Mouse (Mus musculus): Measurements from ENCODE around the gene Tex21. TPM values are rescaled to one million over a fixed set of nuclear protein-coding genes. Genes with fewer than 3 reads are reported as not detected.
"Not testable (repeated sequence)": the region's sequence is repeated elsewhere in the genome, so short reads cannot be mapped to it uniquely, and the experiment has no call there.

Gene Tex21
- polyA plus RNA-seq, 1 experiment from 2014 or later, result not detected

- no peaks in the 10 kb centered on the region for H3K9me3 ChIP-seq (replicated peaks; ENCODE audit: control insufficient read depth, low read length)
- ATAC-seq (ENCODE audit: low read depth), result no peak
- H3K4me2 ChIP-seq (ENCODE audit: low read depth, low read length), result no peak overlapping the region
- no peak overlapping the region for H3K27ac ChIP-seq (ENCODE audit: low read length)
- H3K9ac ChIP-seq (ENCODE audit: low read depth, low read length), result no peak overlapping the region
- H3K36me3 ChIP-seq (ENCODE audit: control insufficient read depth, insufficient read depth), result no peaks in the 10 kb centered on the region
- H3K4me1 ChIP-seq (ENCODE audit: control insufficient read depth, low read depth, low read length), result peaks cover 9% of the 10 kb centered on the region
- 75% methylated on average over 6 of the region's 6 CpGs for WGBS (ENCODE audit: insufficient replicate concordance)
- no peaks in the 10 kb centered on the region for H3K27me3 ChIP-seq (ENCODE audit: control insufficient read depth, insufficient read depth, low read depth, low read length)
- H3K4me3 ChIP-seq (ENCODE audit: low read depth, low read length), result no peak overlapping the region
These were observed 11.3 kb downstream of the Tex21 start for GRCm38 (mm10) chr12:76235253-76235652.

DNA sequence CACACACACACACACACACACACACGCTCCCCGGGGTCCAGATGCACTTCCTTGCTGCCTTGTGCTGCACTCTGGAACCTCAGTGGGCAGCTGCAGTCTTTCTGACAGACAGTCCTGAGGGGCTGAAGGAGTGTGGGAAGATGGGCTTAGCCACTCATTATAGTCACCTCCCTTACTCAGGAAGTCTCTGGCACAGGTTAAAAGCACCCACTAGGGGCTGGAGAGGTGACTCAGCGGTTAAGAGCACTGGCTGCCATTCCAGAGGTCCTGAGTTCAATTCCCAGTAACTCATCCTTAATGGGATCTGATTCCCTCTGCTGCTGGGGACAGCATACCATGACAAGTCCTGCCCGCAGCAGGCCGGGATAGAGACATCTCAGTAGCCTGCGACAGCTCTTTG lies 15.9 kb downstream of the Tex21 start:
- H3K27ac ChIP-seq (ENCODE audit: low read length), result no peak overlapping the region
- 72% methylated on average over 6 of the region's 6 CpGs for WGBS (ENCODE audit: insufficient replicate concordance)
- no peak overlapping the region for H3K4me2 ChIP-seq (ENCODE audit: low read depth, low read length)
- no peaks in the 10 kb centered on the region; the same call in 1 of the 2 replicates for H3K4me1 ChIP-seq (ENCODE audit: control insufficient read depth, low read depth, low read length)
- H3K27me3 ChIP-seq (ENCODE audit: control insufficient read depth, insufficient read depth, low read depth, low read length), result no peaks in the 10 kb centered on the region
- H3K9me3 ChIP-seq (replicated peaks; ENCODE audit: control insufficient read depth, low read length), result no peaks in the 10 kb centered on the region
- ATAC-seq (ENCODE audit: low read depth), result no peak
- no peak overlapping the region for H3K9ac ChIP-seq (ENCODE audit: low read depth, low read length)
- H3K4me3 ChIP-seq (ENCODE audit: low read depth, low read length), result no peak overlapping the region
- H3K36me3 ChIP-seq (ENCODE audit: control insufficient read depth, insufficient read depth), result no peaks in the 10 kb centered on the region

- WGBS (ENCODE audit: insufficient replicate concordance), result 39% methylated on average over 2 of the region's 8 CpGs
- ATAC-seq (ENCODE audit: low read depth); H3K4me2 ChIP-seq (ENCODE audit: low read depth, low read length); H3K27ac ChIP-seq (ENCODE audit: low read length); H3K27me3 ChIP-seq (ENCODE audit: control insufficient read depth, insufficient read depth, low read depth, low read length); H3K36me3 ChIP-seq (ENCODE audit: control insufficient read depth, insufficient read depth); H3K9ac ChIP-seq (ENCODE audit: low read depth, low read length); H3K4me3 ChIP-seq (ENCODE audit: low read depth, low read length); H3K4me1 ChIP-seq (ENCODE audit: control insufficient read depth, low read depth, low read length); H3K9me3 ChIP-seq (replicated peaks; ENCODE audit: control insufficient read depth, low read length): not testable (repeated sequence)
These were observed 24.4 kb downstream of the Tex21 start for GRCm38 (mm10) chr12:76222104-76222503.

GRCm38 (mm10) chr12:76216716-76217115 lies 29.8 kb downstream of the Tex21 start:
- Histone ChIP-seq H3K4me1 (ENCODE audit: control insufficient read depth, low read depth, low read length) (no peaks in the 10 kb centered on the region), H3K27me3 (ENCODE audit: control insufficient read depth, insufficient read depth, low read depth, low read length) (no peaks in the 10 kb centered on the region), H3K4me2 (ENCODE audit: low read depth, low read length) (no peak overlapping the region), H3K4me3 (ENCODE audit: low read depth, low read length) (no peak overlapping the region), H3K9me3 (replicated peaks; ENCODE audit: control insufficient read depth, low read length) (no peaks in the 10 kb centered on the region), H3K36me3 (ENCODE audit: control insufficient read depth, insufficient read depth) (no peaks in the 10 kb centered on the region), H3K9ac (ENCODE audit: low read depth, low read length) (no peak overlapping the region), H3K27ac (ENCODE audit: low read length) (no peak overlapping the region)
- no peak for ATAC-seq (ENCODE audit: low read depth)
- WGBS (ENCODE audit: insufficient replicate concordance), result 57% methylated on average over 11 of the region's 11 CpGs

DNA sequence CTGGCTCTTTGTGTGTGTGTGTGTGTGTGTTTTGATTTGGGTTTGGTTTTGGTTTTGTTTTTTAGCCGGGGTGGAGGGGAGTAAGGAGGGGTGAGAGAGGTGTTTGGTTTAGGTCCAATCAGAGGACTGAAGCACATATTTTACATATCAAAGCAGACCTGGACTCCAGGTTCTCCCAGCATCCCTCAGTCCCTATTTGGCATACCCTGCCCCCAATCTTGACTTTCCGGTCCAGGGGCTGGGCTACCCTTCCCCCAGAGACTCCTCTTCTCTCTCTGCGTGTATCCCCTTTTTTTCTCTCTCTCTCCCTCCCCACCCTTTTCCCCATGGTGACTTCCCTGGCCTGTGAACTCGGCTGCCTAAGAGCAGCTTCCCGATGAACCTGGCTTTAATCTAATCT lies 31.4 kb downstream of the Tex21 start:
- no peaks in the 10 kb centered on the region for H3K9me3 ChIP-seq (replicated peaks; ENCODE audit: control insufficient read depth, low read length)
- no peak overlapping the region for H3K4me2 ChIP-seq (ENCODE audit: low read depth, low read length)

DNA sequence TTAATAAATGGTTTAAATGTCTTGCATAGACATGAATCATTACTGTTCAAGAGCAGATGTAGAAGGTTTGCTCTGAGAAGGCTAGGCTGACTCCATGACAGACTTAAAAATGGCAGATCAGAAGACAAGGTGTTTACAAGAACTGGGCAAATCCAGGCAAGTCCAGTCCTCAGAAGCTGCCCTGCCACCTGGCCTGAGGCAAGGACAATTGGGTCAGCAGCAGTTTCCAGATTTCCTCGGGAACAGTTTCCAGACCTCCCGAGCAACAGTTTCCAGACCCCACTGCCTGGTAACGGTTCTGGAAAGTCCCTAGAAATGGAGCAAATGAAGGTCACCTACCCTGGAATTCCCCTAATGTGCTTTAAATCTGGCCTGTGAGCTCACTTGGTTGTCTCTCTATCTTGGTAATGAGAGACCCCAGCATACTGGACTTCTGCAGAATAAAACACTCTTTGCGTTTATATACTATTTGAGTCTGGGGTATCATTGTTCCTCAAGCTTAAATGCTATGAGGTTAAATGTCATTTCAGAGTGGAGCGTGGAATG lies 37.0 kb downstream of the Tex21 start:
- Histone ChIP-seq H3K9me3 (replicated peaks; ENCODE audit: control insufficient read depth, low read length) (no peaks in the 10 kb centered on the region), H3K4me2 (ENCODE audit: low read depth, low read length) (no peak overlapping the region), H3K27ac (ENCODE audit: low read length) (no peak overlapping the region), H3K4me3 (ENCODE audit: low read depth, low read length) (no peak overlapping the region), H3K36me3 (ENCODE audit: control insufficient read depth, insufficient read depth) (no peaks in the 10 kb centered on the region), H3K9ac (ENCODE audit: low read depth, low read length) (no peak overlapping the region), H3K27me3 (ENCODE audit: control insufficient read depth, insufficient read depth, low read depth, low read length) (no peaks in the 10 kb centered on the region), H3K4me1 (ENCODE audit: control insufficient read depth, low read depth, low read length) (no peaks in the 10 kb centered on the region)
- ATAC-seq (ENCODE audit: low read depth), result no peak
- 61% methylated on average over 5 of the region's 5 CpGs for WGBS (ENCODE audit: insufficient replicate concordance)

More for the DNA sequence above, 31.4 kb downstream of the Tex21 start:
- Histone ChIP-seq H3K4me1 (ENCODE audit: control insufficient read depth, low read depth, low read length) (no peaks in the 10 kb centered on the region), H3K4me3 (ENCODE audit: low read depth, low read length) (no peak overlapping the region), H3K27ac (ENCODE audit: low read length) (no peak overlapping the region), H3K9ac (ENCODE audit: low read depth, low read length) (no peak overlapping the region), H3K36me3 (ENCODE audit: control insufficient read depth, insufficient read depth) (no peaks in the 10 kb centered on the region), H3K27me3 (ENCODE audit: control insufficient read depth, insufficient read depth, low read depth, low read length) (no peaks in the 10 kb centered on the region)
- WGBS (ENCODE audit: insufficient replicate concordance), result 31% methylated on average over 5 of the region's 5 CpGs
- ATAC-seq (ENCODE audit: low read depth), result no peak

GRCm38 (mm10) chr12:76200326-76200725 lies 46.2 kb downstream of the Tex21 start:
- H3K27ac ChIP-seq (ENCODE audit: low read length), result no peak overlapping the region
- no peak overlapping the region for H3K9ac ChIP-seq (ENCODE audit: low read depth, low read length)
- H3K4me1 ChIP-seq (ENCODE audit: control insufficient read depth, low read depth, low read length), result peaks cover 12% of the 10 kb centered on the region
- H3K36me3 ChIP-seq (ENCODE audit: control insufficient read depth, insufficient read depth), result no peaks in the 10 kb centered on the region
- no peaks in the 10 kb centered on the region for H3K27me3 ChIP-seq (ENCODE audit: control insufficient read depth, insufficient read depth, low read depth, low read length)
- no peak overlapping the region for H3K4me3 ChIP-seq (ENCODE audit: low read depth, low read length)
- 57% methylated on average over 4 of the region's 4 CpGs for WGBS (ENCODE audit: insufficient replicate concordance)
- no peak for ATAC-seq (ENCODE audit: low read depth)
- no peak overlapping the region for H3K4me2 ChIP-seq (ENCODE audit: low read depth, low read length)
- H3K9me3 ChIP-seq (replicated peaks; ENCODE audit: control insufficient read depth, low read length), result no peaks in the 10 kb centered on the region

DNA sequence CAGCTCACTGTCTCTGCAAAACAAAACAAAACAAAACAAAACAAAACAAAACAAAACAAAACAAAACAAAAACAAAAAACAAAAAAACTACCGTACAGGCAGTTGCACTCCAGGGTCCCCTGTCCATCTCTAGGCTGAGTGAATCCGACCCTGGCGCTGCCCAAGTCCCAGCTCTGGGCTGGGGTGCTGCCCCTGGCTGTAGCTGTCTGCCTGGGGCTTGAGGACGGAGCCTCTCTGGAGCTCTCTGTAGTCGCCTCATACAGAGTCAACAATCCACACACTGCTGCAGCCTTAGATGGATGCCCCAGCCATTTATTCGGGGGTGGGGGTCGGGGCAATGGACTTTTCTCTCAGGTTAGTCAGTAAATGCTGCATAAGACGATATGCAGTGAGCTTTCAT lies 49.5 kb downstream of the Tex21 start:
- H3K27me3 ChIP-seq (ENCODE audit: control insufficient read depth, insufficient read depth, low read depth, low read length), result no peaks in the 10 kb centered on the region
- ATAC-seq (ENCODE audit: low read depth), result no peak
- H3K9ac ChIP-seq (ENCODE audit: low read depth, low read length), result no peak overlapping the region
- peaks cover 12% of the 10 kb centered on the region for H3K4me1 ChIP-seq (ENCODE audit: control insufficient read depth, low read depth, low read length)
- H3K36me3 ChIP-seq (ENCODE audit: control insufficient read depth, insufficient read depth), result no peaks in the 10 kb centered on the region
- H3K4me3 ChIP-seq (ENCODE audit: low read depth, low read length), result no peak overlapping the region
- no peaks in the 10 kb centered on the region for H3K9me3 ChIP-seq (replicated peaks; ENCODE audit: control insufficient read depth, low read length)
- H3K4me2 ChIP-seq (ENCODE audit: low read depth, low read length), result no peak overlapping the region
- WGBS (ENCODE audit: insufficient replicate concordance), result 36% methylated on average over 8 of the region's 8 CpGs
- H3K27ac ChIP-seq (ENCODE audit: low read length), result no peak overlapping the region

GRCm38 (mm10) chr12:76196709-76197054 lies 49.9 kb downstream of the Tex21 start:
- Histone ChIP-seq H3K9ac (ENCODE audit: low read depth, low read length) (no peak overlapping the region), H3K36me3 (ENCODE audit: control insufficient read depth, insufficient read depth) (no peaks in the 10 kb centered on the region), H3K27ac (ENCODE audit: low read length) (no peak overlapping the region), H3K27me3 (ENCODE audit: control insufficient read depth, insufficient read depth, low read depth, low read length) (no peaks in the 10 kb centered on the region), H3K4me2 (ENCODE audit: low read depth, low read length) (peak overlapping the region; percentile 75), H3K4me3 (ENCODE audit: low read depth, low read length) (no peak overlapping the region; the same call in 1 of the 2 replicates), H3K9me3 (replicated peaks; ENCODE audit: control insufficient read depth, low read length) (no peaks in the 10 kb centered on the region), H3K4me1 (ENCODE audit: control insufficient read depth, low read depth, low read length) (peaks cover 12% of the 10 kb centered on the region)
- peak; percentile 37; the same call in 1 of the 2 replicates for ATAC-seq (ENCODE audit: low read depth)
- 12% methylated on average over 6 of the region's 6 CpGs for WGBS (ENCODE audit: insufficient replicate concordance)

Data from liver, embryonic 16.5 days (tissue).